ENCODE assay signal across 8 mouse cellular contexts in the genomic region with DNA sequence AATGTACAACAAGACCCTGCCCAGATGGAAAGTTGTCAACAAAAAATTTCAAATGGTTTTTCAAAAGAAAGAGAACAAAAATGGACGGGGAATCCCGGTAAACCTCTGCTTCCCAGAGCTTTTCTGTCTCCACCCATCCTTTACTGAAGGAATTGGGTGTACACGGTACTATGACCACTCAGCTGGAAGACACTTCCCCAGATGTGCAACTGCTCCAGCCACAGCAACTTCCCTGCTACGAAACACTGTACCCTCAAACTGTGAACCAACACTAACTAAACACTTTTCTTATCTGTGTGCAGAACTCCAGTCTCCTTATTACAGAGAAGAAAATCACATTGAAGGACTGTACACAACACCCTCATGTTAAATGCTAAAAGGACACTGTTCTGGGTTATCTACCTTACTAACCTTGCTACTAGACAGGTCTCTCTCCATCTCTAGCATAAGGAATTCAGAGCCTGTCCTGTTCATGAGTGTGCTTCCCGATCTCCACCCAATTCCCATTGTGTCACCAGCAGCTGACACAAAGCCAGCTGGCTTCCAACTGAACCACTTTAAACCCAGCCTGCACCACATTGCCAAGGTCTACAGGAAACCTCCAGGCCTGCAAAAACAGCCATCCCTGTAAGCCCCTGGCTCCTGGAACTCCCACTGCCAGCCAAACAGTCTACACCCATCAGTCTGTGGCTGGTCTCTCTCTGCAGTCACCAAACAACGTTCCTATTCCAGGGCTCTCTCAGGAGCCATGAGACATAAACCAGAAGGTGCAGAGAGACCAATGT. TPM values are rescaled to one million over a fixed set of nuclear protein-coding genes. Genes with fewer than 3 reads are reported as not detected.
DNase-seq lines count a peak whose midpoint lies in the region; ATAC-seq lines count a peak whose summit lies in the region.

No protein-coding gene starts in this region.

- no peak overlapping the region for H3K27ac ChIP-seq in neural tube, embryonic 15.5 days (replicated peaks)

- no peaks in the 10 kb centered on the region for H3K9me3 ChIP-seq in neural tube, embryonic 15.5 days (replicated peaks)

- H3K27me3 ChIP-seq in neural tube, embryonic 15.5 days (replicated peaks), result no peaks in the 10 kb centered on the region

- H3K4me2 ChIP-seq in neural tube, embryonic 15.5 days, result no peak overlapping the region

- WGBS in neural tube, embryonic 15.5 days, result 71% methylated on average over 6 of the region's 6 CpGs

- H3K4me3 ChIP-seq in neural tube, embryonic 15.5 days (replicated peaks), result no peak overlapping the region

- ATAC-seq in inflammation-experienced regulatory T-cells, adult 6 months, result no peak
- no peak for ATAC-seq in neural tube, embryonic 15.5 days (ENCODE audit: low FRiP score)

- 0 out of 2 replicates have a peak, but pooled peaks cover 6% of the 10 kb centered on the region for H3K4me1 ChIP-seq in neural tube, embryonic 15.5 days

- intact Hi-C loops in gastrocnemius, postnatal 36 days (cut with DNase I), result no loop called here

- DNase-seq in spleen, postnatal 36 days (ENCODE audit: low spot score in 2 of 2), result peak; percentile 3 to 4
- DNase-seq in spleen, postnatal 4 days (ENCODE audit: low spot score in 2 of 2), result no peak
- peak; percentile 55 to 62 for DNase-seq in gastrocnemius, postnatal 36 days
- peak; percentile 71 to 87 for DNase-seq in kidney, postnatal 25 days
- no peak for DNase-seq in thymus, postnatal 0 days (ENCODE audit: low spot score)
- DNase-seq in B cell, adult 2 months, result no peak

- no peak overlapping the region for H3K9ac ChIP-seq in neural tube, embryonic 15.5 days (replicated peaks)

- H3K36me3 ChIP-seq in neural tube, embryonic 15.5 days, result no peaks in the 10 kb centered on the region

RNA-seq across cellular contexts. Expression of a gene that starts 59.9 kb away (rescaled TPM):
- total RNA-seq in gastrocnemius, postnatal 36 days (2021), result 10 to 100 TPM; 51.0 to 60.8 TPM
- under 1 TPM in 2 of 3 experiments, not detected in 1; 0.04 to 0.07 TPM for polyA plus RNA-seq in inflammation-experienced regulatory T-cells, adult 6 months (2017; shearing (Covaris generic))
- polyA plus RNA-seq in thymus, postnatal 0 days (2015; fragmentation: Nextera tagmentation; extraction: Ambion mirVana), result 0.12 and 0.14 TPM in 2 replicates
- polyA plus RNA-seq in neural tube, embryonic 15.5 days (2015; fragmentation: Nextera tagmentation; extraction: Ambion mirVana), result 3.6 and 3.8 TPM in 2 replicates

Comparison
In these comparisons a context has a peak if more than half of its experiments do, and no peak if none do; other contexts are left out.
1. DNase-seq: peak in spleen, postnatal 36 days (2 of 2), gastrocnemius, postnatal 36 days (2 of 2) and kidney, postnatal 25 days (2 of 2); none in spleen, postnatal 4 days (0 of 2), thymus, postnatal 0 days (single experiment) and B cell, adult 2 months (0 of 2).